8 mouse cellular contexts compared by ENCODE assay signal in genomic region chr4:99828739-99829093, GRCm38 (mm10). TPM values are rescaled to one million over a fixed set of nuclear protein-coding genes. Genes with fewer than 3 reads are reported as not detected.
DNase-seq lines count a peak whose midpoint lies in the region; ATAC-seq and TF ChIP-seq lines count a peak whose summit lies in the region.

No protein-coding gene starts in this region.

- H3K4me3 ChIP-seq in heart, embryonic 16.5 days (ENCODE audit: low read length), result peak overlapping the region; percentile 71
- H3K4me3 ChIP-seq in bone marrow, adult 2 months (replicated peaks; ENCODE audit: control insufficient read depth, low read depth, low read length), result peak overlapping the region; percentile 79
- peak overlapping the region; percentile 59 for H3K4me3 ChIP-seq in hindbrain, embryonic 13.5 days
- peak overlapping the region; percentile 73 for H3K4me3 ChIP-seq in midbrain, embryonic 12.5 days

- H3K4me1 ChIP-seq in heart, embryonic 16.5 days (ENCODE audit: control insufficient read depth, insufficient read depth, low read length), result peaks cover 10% of the 10 kb centered on the region
- H3K4me1 ChIP-seq in bone marrow, adult 2 months (ENCODE audit: control insufficient read depth, insufficient read depth, low read length), result no peaks in the 10 kb centered on the region
- H3K4me1 ChIP-seq in hindbrain, embryonic 13.5 days (replicated peaks), result peaks cover 10% of the 10 kb centered on the region
- peaks cover 10% of the 10 kb centered on the region; the same call in 1 of the 2 replicates for H3K4me1 ChIP-seq in midbrain, embryonic 12.5 days

- no peak for TF ChIP-seq POLR2A in bone marrow, adult 2 months (IDR thresholded peaks at IDR 0.05; ENCODE audit: borderline replicate concordance, control insufficient read depth, low read depth, low read length)

- 0 out of 2 replicates have a peak, but pooled peaks have one; percentile 12 for ATAC-seq in heart, embryonic 16.5 days (replicated peaks; ENCODE audit: extremely low read depth, insufficient read depth, low FRiP score)
- peak; percentile 36 for ATAC-seq in hindbrain, embryonic 13.5 days (ENCODE audit: low FRiP score)
- ATAC-seq in midbrain, embryonic 12.5 days (ENCODE audit: low FRiP score, low read depth), result no peak

- H3K9me3 ChIP-seq in heart, embryonic 16.5 days (replicated peaks; ENCODE audit: control insufficient read depth, low read length), result no peaks in the 10 kb centered on the region
- no peaks in the 10 kb centered on the region for H3K9me3 ChIP-seq in hindbrain, embryonic 13.5 days
- H3K9me3 ChIP-seq in midbrain, embryonic 12.5 days, result no peaks in the 10 kb centered on the region

- no peak for DNase-seq in heart, adult 9 months (ENCODE audit: low spot score in 2 of 2)
- no peak for DNase-seq in retina, embryonic 14.5 days (ENCODE audit: low spot score)
- DNase-seq in right cerebral cortex, postnatal 25 days, result no peak
- no peak for DNase-seq in left cerebral cortex, adult 18-20 months (ENCODE audit: low spot score in 2 of 2)

- peak overlapping the region; percentile 84 for H3K9ac ChIP-seq in heart, embryonic 16.5 days (ENCODE audit: low read length)
- peak overlapping the region; percentile 78 for H3K9ac ChIP-seq in hindbrain, embryonic 13.5 days
- peak overlapping the region; percentile 88 for H3K9ac ChIP-seq in midbrain, embryonic 12.5 days (replicated peaks)

- H3K4me2 ChIP-seq in heart, embryonic 16.5 days (ENCODE audit: low read depth, low read length), result peak overlapping the region; percentile 67
- H3K4me2 ChIP-seq in hindbrain, embryonic 13.5 days, result peak overlapping the region; percentile 62
- peak overlapping the region; percentile 63 for H3K4me2 ChIP-seq in midbrain, embryonic 12.5 days (replicated peaks)

- no peaks in the 10 kb centered on the region for H3K27me3 ChIP-seq in heart, embryonic 16.5 days (ENCODE audit: control insufficient read depth, insufficient read depth, low read length)
- no peaks in the 10 kb centered on the region for H3K27me3 ChIP-seq in hindbrain, embryonic 13.5 days
- no peaks in the 10 kb centered on the region for H3K27me3 ChIP-seq in midbrain, embryonic 12.5 days

- H3K27ac ChIP-seq in heart, embryonic 16.5 days (ENCODE audit: low read length), result peak overlapping the region; percentile 76; the same call in 1 of the 2 replicates
- no peak overlapping the region for H3K27ac ChIP-seq in bone marrow, adult 2 months (ENCODE audit: control insufficient read depth, insufficient read depth, low read depth, low read length, poor library complexity)
- peak overlapping the region; percentile 97 for H3K27ac ChIP-seq in hindbrain, embryonic 13.5 days
- H3K27ac ChIP-seq in midbrain, embryonic 12.5 days (replicated peaks), result peak overlapping the region; percentile 96

- H3K36me3 ChIP-seq in heart, embryonic 16.5 days (ENCODE audit: control insufficient read depth, insufficient read depth), result no peaks in the 10 kb centered on the region
- H3K36me3 ChIP-seq in hindbrain, embryonic 13.5 days, result peaks cover 3% of the 10 kb centered on the region
- H3K36me3 ChIP-seq in midbrain, embryonic 12.5 days, result 0 out of 2 replicates have a peak, but pooled peaks cover 4% of the 10 kb centered on the region

- no peak for TF ChIP-seq CTCF in bone marrow, adult 2 months (IDR thresholded peaks at IDR 0.05; ENCODE audit: control insufficient read depth, insufficient read depth, low read length)

- WGBS in heart, embryonic 16.5 days, result under 1% methylated on average over 7 of the region's 7 CpGs
- whole genome bisulfite sequencing in bone marrow, adult 2 months, result under 1% methylated on average over 7 of the region's 7 CpGs
- 0% methylated on average over 7 of the region's 7 CpGs for WGBS in hindbrain, embryonic 13.5 days
- WGBS in midbrain, embryonic 12.5 days, result under 1% methylated on average over 7 of the region's 7 CpGs

RNA-seq across cellular contexts. Expression of gene Efcab7, which starts 0.3 kb away (rescaled TPM):
- polyA plus RNA-seq in heart, embryonic 16.5 days (2015; fragmentation: Nextera tagmentation; extraction: Ambion mirVana), result 7.4 and 8.0 TPM in 2 replicates
- 2.7 and 2.9 TPM in 2 replicates for polyA plus RNA-seq in bone marrow, adult 2 months (2011; ENCODE audit: insufficient read depth, insufficient read length, low replicate concordance, missing spikeins)
- 17.9 and 21.1 TPM in 2 replicates for polyA plus RNA-seq in hindbrain, embryonic 13.5 days (2015; fragmentation: Nextera tagmentation; extraction: Ambion mirVana)
- 22.2 and 24.2 TPM in 2 replicates for polyA plus RNA-seq in midbrain, embryonic 12.5 days (2016; fragmentation: Nextera tagmentation; extraction: Ambion mirVana)
- total RNA-seq in left cerebral cortex, adult 18-20 months (2021), result 1 to 10 TPM; 3.3 to 5.4 TPM
